Mouse (Mus musculus): Measurements from ENCODE around the gene Gm5475. TPM values are rescaled to one million over a fixed set of nuclear protein-coding genes. Genes with fewer than 3 reads are reported as not detected.
A peak's percentile ranks its signal among the peaks of the same experiment; 100 is the strongest.

Gm5475 gene
- total RNA-seq, 2 experiments from 2014 or later = not detected

- no peak for DNase-seq
- intact Hi-C loops (cut with DNase I; ENCODE audit: low total_unique reads) = no loop called here
Observed at GRCm38 (mm10) chr15:100410918-100411672, 10.9 kb upstream of the Gm5475 start.

DNA sequence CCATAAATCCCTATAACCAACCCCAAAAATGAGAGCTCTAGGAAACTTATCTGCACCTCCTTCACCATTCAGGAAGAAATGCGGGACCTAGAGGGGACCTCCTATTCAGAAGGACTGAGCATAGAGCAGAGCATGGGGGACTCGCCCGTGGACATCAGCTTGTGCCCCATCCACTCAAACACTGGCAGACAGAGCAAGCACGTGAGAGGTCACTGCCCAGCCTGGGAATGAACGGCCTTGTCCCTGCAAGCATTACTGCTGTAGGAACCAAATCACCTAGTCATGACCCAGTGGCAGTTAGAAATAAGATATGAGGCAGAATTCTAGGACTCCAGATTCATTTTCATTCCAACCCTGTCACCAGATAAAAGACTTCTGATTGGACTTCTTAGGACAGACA lies 10.2 kb upstream of the Gm5475 start:
- DNase-seq = no peak
- intact Hi-C loops (cut with DNase I; ENCODE audit: low total_unique reads) = no loop called here

DNA sequence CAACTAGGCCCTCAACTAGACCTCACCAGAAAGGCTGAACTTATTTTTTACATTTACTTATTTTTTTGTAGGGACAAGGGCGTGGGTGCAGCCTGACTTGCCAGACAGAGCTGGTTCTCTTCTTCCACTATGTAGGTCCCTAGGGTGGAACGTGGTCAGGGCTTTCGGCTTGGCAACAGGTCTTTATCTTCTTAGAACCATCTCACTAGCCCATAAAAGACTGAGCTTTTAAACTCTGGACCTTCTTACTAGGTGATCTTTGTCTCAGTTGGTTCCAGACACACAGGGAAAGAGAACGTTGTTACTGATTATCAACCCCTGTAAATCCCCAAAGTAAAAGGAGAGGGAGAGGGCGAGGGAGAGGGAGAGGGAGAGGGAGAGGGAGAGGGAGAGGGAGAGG lies 8.6 kb upstream of the Gm5475 start:
- intact Hi-C loops (cut with DNase I; ENCODE audit: low total_unique reads) = no loop called here
- no peak for DNase-seq

GRCm38 (mm10) chr15:100414011-100414410 lies 7.9 kb upstream of the Gm5475 start:
- intact Hi-C loops (cut with DNase I; ENCODE audit: low total_unique reads) = no loop called here
- peak; percentile 45 for DNase-seq

- no peak for DNase-seq
- intact Hi-C loops (cut with DNase I; ENCODE audit: low total_unique reads) = no loop called here
Observed at GRCm38 (mm10) chr15:100414942-100415341, 7.0 kb upstream of the Gm5475 start.

- intact Hi-C loops (cut with DNase I; ENCODE audit: low total_unique reads) = no loop called here
- no peak for DNase-seq
Observed at GRCm38 (mm10) chr15:100415684-100416083, 6.3 kb upstream of the Gm5475 start.

GRCm38 (mm10) chr15:100417854-100418450 lies 4.0 kb upstream of the Gm5475 start:
- intact Hi-C loops (cut with DNase I; ENCODE audit: low total_unique reads) = no loop called here

GRCm38 (mm10) chr15:100419311-100419710 lies 2.6 kb upstream of the Gm5475 start:
- no peak for DNase-seq
- intact Hi-C loops (cut with DNase I; ENCODE audit: low total_unique reads) = no loop called here

More at GRCm38 (mm10) chr15:100417854-100418450, 4.0 kb upstream of the Gm5475 start:
- no peak for DNase-seq

DNA sequence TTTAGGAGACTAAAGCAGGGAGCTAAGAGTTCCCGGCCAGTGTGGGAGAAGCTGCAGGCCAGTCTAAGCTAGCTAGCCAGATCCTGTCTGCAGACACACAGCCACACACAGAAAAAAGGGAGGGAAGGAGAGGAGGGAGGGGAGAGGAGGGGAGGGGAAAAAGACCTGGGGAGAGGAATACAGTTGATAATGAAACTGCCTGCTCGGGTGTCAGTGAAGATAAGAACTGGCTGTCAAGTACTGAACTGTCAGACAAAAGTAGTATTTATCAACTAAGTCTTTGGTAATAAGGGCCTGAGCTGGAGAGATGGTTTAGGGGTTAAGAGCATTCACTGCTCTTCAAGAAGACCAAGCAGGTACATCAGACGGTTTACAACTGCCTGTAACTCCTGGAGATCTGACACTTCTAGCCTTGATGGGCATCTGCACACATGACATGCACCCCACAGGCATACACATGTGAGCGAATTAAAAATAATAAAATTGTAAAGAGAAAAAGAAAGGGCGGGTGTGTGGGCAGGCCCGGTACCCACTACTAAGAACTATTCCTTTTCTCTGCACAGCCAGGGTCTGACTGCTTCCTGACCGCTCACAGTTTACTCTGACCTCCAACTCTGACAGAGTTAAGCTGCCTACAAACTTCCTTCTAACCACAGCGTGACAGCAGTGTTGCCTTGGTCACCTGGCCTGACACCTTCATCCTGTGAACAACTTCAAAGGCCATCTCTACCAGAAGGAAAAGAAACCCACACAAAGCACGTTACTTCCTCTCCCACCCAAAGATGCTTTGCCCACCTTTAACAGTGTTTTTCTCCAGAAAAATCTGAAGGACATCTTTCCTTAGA lies 1.8 kb upstream of the Gm5475 start:
- no peak for DNase-seq
- intact Hi-C loops (cut with DNase I; ENCODE audit: low total_unique reads) = no loop called here

GRCm38 (mm10) chr15:100421059-100421757 lies 739 bp upstream of the Gm5475 start:
- intact Hi-C loops (cut with DNase I; ENCODE audit: low total_unique reads) = no loop called here
- DNase-seq = no peak

DNA sequence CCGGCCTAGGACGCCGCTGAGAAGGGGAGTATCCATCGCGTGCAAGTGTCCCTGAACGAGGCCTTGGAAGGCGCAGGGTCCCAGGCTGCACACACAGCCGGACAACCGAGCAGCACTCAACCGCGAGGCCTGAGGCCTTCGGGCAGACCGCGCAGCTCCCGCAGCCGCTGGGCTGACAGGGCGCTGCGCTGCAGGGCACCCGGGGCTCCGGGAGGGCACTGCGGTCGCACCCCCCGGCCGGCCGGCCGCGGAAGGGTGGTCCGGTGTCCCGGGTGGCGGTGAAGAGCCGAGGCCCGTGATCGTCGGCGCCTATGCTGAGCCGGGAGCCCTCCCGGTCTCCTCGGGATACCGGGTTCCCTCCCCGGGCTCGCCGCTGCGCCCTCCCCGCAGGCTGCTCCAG lies 529 bp downstream of the Gm5475 start:
- DNase-seq = peak; percentile 33
- intact Hi-C loops (cut with DNase I; ENCODE audit: low total_unique reads) = no loop called here

GRCm38 (mm10) chr15:100422899-100423860 lies 1.2 kb downstream of the Gm5475 start:
- DNase-seq = peak; percentile 98
- intact Hi-C loops (cut with DNase I; ENCODE audit: low total_unique reads) = no loop called here

- DNase-seq = no peak
- intact Hi-C loops (cut with DNase I; ENCODE audit: low total_unique reads) = no loop called here
Observed at GRCm38 (mm10) chr15:100423916-100424315, 2.0 kb downstream of the Gm5475 start.

DNA sequence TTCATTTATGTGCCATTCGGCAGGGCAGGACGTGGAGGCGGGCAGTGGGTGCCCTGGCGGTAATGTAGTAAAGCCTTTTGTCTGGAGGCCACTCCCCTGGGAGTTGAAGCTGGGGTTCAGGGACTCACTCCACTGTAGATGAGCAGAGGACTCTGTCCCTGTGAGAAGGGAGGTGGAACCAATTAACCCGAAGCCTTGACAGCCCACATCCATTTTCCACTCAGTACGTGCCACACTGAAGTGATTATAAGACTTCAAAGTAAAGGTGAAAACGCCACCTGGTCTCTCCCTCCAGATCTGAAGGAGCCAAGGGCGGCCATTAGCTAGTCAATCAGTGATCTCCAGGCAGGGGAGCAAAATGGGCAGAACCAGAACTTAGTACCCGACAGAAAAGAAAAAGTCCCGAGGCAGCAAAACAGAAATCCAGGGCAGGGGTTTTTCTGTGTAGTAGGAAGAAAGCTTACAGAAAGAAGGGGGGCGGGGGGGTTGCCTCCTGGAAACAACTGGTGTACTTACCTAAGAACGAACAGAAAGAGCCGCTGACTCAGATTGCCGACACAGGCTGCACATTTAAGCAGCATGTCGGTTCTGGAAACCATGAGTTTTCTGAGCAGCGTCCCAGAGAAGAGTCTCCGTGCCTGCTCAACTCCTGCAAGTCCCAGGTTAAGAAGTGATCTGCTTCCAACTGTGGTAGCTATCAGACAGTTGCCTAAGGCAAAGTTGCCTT lies 2.6 kb downstream of the Gm5475 start, which contains the start of gene Slc11a2:
Slc11a2 (minus strand) TSS at position 677 of the 727 bp plus-strand sequence.
- DNase-seq = no peak
- intact Hi-C loops (cut with DNase I; ENCODE audit: low total_unique reads) = no loop called here

DNA sequence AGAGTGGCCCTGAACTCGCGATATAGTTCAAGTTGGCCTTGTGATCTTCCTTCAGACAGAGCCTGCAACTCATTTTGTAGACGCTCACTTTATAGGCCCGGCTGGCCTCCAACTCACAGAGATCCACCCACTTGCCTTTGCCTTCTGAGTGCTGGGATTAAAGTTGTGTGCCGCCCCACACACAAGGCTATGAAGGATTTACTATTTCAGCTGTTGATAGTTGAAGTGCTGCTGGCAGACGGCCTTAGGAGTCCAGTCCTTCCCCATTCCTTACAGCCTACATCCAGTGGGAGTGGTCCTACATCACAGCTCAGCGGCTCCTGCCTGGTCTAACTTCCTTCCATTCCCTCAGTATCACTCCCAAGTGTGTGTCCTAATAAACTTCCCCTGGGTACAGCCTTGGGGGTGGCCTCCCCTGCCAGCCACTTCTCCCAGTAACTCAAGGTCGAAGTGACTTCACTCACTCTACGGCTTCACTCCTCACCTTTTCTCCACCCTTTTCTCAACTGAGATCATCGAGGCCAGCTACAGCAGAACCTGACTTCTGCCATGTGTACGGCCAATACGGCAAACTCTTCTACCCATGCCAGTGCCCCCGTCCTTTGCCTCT lies 6.5 kb downstream of the Gm5475 start:
- peak; percentile 20 for DNase-seq
- intact Hi-C loops (cut with DNase I; ENCODE audit: low total_unique reads) = no loop called here

- intact Hi-C loops (cut with DNase I; ENCODE audit: low total_unique reads) = no loop called here
- no peak for DNase-seq
Observed at GRCm38 (mm10) chr15:100429959-100430565, 8.1 kb downstream of the Gm5475 start.

DNA sequence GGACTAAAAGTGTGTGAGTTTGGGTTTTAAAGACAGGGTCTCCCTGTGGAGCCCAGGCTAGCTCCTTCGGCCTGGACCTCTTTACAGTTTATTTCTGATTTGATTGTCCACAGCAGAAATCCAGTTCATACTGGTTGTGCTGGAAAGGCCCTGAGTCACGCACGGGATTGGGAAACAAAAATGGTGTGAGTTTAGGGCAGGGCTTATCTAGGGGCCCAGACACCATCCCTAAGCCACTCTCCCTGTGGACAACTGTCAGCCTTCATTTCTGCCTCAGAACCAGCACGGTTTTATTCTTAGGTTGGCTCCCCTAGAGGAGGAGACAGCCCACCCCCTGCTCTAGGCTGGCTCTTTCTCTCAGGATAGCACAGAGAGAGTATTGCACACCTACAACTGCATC lies 11.3 kb downstream of the Gm5475 start:
- no peak for DNase-seq
- intact Hi-C loops (cut with DNase I; ENCODE audit: low total_unique reads) = no loop called here

Measured in gastrocnemius, postnatal 14 days (tissue).